Mouse (Mus musculus) olfactory bulb, adult 2 months (tissue): ENCODE data around the gene Ttc9c.

Experiments used
- CTCF ChIP-seq: fragments of 200-500 bp; IDR thresholded peaks from 2 replicates; pipeline ENCODE4 v1.5.1; 2012; ENCODE audit warnings: low read depth, mild to moderate bottlenecking, low read length, moderate library complexity; ENCODE audit not compliant: insufficient read depth
- POLR2A ChIP-seq: fragments of 200-500 bp; IDR thresholded peaks from 2 replicates; pipeline ENCODE4 v1.6.1; 2012; ENCODE audit warnings: mild to moderate bottlenecking, low read depth, low read length, moderate library complexity; ENCODE audit not compliant: insufficient read depth

DNA sequence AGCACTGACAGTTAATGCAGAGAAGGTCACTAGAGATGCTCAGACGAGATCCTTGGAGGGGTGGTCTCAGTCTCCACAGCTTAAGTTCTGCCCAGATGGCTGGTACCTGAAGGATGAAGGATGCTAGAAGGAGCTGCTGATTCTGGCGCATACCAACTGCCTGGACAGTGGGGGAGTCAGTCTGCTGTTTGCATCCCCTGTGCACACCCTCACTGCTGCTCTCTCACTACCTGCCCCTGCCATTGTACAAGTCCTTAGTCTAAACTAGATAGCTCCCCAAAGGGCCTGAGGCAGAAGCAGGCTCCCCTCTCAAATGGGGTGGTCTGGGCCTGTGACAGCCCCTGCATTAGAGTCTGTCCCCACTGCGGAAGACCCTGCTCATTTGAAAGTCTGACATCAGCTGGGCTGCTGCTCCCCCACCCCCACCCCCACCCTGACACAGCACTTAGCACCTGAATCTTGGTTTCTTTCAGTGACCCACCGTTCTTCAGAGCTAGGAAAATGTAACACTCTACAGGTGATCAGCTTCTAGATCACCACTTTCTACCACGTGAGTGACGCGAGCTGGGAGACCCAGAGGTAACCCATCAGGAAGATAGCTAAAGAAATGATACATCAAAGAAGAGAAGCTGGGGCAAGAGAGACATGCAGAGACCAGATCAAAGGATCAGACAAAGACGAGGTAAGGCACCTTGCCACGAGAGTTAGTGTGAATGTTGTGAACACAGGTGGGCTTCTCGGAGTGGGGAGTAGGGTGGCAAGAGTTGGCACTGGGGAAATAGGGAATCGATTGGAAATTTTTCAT, 20.2 kb upstream of the Ttc9c start, which contains the start of gene Gng3:
- TF ChIP-seq POLR2A (0 out of 2 replicates have a peak, but pooled peaks have one; percentile 33), CTCF (no peak)
